Mouse (Mus musculus): ENCODE results near the gene Arid1b.
A peak's percentile ranks its signal among the peaks of the same experiment; 100 is the strongest.

Gene Arid1b

DNA sequence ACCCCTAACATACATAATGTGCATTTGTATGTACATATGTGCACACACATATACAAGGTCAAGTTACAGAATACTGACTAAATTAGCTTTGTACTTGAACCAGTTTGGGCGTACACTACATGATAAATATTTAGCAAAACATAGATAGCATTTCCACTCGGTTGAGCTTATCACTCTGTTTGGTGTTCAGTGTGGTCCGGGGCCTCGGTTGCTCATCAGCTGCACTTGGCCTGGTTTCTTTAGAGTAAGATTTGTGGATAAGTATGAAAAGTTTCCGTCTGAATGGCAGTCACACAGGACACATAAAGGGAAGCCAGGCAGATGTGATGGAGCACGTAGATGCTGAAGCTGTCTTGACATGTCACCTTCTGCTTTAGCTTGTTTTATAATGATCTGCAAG lies 202.4 kb downstream of the Arid1b start:
- no peak for DNase-seq

GRCm38 (mm10) chr17:5197083-5197482 lies 203.0 kb downstream of the Arid1b start:
- DNase-seq: peak; percentile 69

GRCm38 (mm10) chr17:5197765-5198164 lies 203.6 kb downstream of the Arid1b start:
- peak; percentile 62 for DNase-seq

- no peak for DNase-seq
Observed at GRCm38 (mm10) chr17:5198252-5198651, 204.1 kb downstream of the Arid1b start.

DNA sequence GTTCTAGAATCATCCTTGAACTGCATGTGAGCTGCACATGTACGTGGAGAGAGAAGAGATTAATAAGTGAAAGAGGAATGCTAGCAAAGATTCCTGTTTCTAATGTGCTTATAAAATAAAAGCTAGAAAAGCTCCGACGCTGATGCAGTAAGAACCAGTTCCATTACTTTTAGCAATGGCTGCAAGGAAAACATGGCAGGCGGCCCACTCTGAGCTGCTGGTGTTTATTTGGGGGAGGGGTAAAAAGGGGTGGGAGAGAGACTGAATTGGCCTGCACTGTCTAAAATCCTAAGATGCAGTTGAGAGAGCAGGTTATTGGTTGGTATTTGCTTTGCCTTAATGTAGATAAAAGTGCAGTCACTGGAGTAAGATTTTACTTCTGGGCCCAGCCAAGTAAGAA lies 204.7 kb downstream of the Arid1b start:
- DNase-seq: no peak

GRCm38 (mm10) chr17:5200638-5201037 lies 206.5 kb downstream of the Arid1b start:
- DNase-seq: peak; percentile 77

- peak; percentile 97 for DNase-seq
Observed at GRCm38 (mm10) chr17:5201859-5202598, 207.9 kb downstream of the Arid1b start.

DNA sequence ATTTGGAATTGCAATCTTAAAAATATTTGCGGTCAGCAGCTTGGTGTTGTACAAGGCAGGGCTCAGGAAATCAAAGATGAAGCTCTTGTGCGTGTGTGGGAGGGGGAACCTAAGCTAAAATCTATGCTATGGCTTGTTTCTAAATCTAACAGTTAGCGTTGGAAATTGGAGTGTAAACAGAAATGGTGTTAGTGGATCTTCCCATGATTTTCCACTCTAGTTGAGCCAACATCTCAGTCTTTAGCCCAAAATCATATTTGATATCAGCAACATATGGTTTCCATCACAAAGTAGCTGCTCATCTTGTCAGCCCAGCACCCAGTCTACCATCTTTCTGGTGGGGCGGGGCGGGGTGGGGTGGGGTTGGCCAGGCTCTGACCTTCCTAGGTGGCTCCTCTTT lies 208.6 kb downstream of the Arid1b start:
- DNase-seq: no peak

DNA sequence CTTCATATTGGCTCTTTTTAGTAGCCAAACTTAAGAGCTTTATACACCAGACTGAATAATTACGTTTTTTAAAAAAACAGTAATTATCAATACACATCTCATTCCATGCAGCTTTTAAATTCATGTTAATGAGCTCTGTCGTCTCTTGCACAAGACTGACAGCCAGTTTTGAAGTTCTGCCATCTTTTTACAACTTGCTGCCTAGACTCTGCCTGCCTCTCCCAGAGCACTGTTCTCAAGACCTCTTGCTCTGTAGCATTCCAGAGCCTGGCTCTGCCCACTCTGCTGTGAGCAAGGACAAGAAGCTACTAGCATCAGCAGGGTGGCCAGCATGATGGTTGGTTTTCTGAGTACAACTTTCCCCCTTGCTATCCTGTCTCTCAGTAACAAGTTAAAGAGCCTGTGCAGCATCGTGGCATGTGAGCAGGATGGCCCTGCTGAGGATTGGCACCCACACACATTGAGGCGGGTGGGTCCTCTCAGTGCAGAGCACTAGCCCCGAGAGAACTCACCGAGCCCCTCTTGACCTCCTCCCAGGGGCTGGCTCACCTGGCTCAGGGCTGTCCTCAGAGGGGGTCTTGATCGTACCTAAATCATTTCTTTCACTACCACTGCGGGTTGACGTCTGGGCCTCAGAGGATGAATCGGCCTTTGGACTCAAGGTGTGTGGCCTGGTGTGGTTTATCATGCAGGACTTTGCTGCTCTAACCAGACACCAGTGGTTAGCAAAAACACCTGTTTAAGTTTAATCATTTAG lies 209.4 kb downstream of the Arid1b start:
- DNase-seq: peak; percentile 90

DNA sequence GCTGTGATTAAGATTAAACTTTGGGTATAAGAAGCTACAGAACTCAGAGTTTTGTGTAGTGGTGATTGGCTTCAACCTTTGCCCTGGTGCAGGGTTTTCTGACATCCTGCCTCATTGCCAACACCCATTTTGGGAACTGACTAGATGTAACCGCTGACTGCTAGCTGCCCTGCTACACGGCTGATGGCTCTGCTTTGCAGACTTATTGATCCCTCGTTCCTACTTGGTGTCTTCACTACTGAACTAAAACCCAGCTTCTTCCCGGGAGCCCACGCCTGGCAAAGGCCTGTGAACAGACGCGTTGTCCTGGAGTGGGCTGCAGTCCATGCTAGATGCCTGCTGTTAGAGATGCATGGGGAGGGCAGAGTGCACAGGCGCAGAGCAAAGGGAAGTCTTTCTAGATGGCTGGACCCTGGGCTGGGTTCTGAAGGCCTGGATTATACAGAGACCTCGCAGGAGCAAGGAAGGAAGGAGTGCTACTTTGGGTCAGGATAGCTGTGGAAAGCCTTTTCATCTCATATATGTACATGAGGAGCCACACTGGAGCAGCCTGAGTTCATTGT lies 210.1 kb downstream of the Arid1b start:
- DNase-seq: peak; percentile 88

- DNase-seq: peak; percentile 89
Observed at GRCm38 (mm10) chr17:5205163-5205581, 211.0 kb downstream of the Arid1b start.

GRCm38 (mm10) chr17:5206731-5207130 lies 212.6 kb downstream of the Arid1b start:
- DNase-seq: peak; percentile 94

DNA sequence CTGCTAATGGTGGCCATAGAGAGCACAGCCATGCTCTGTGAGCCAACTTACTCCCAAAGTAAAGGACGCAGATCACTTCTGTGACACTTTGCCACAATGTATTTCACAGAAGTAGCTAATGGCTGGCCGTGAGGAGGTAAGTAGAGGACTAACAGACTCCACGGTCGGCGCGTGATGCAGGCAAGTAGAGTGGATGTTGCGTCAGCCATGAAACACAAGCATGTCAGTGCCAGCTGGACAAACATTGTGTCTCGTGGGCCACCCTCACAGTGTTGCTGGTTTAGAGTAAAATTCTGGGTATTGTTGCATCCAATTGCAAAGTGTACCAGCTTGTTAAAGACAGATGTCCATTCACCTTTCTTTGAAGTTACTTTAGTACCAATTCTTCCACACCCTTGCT lies 213.7 kb downstream of the Arid1b start:
- DNase-seq: peak; percentile 88

DNA sequence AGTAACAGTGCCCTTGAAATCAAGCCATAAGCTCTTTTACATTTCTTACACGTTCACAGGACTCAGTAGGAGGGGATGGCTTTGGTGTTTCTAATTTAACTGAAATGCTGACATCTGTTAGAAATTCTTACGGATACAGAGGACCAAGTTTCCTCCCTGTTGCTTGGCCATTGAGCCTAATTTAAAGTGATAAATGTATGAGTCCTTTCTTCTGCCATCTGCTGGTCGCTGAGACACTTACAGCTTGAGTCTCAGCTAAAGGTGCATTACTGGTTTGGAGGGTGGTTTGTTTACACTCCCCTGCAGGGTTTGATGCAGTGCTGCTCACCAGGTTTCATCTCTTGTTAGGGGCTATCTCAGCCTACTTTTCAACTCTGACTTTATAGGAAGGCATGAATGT lies 214.2 kb downstream of the Arid1b start:
- peak; percentile 81 for DNase-seq

DNA sequence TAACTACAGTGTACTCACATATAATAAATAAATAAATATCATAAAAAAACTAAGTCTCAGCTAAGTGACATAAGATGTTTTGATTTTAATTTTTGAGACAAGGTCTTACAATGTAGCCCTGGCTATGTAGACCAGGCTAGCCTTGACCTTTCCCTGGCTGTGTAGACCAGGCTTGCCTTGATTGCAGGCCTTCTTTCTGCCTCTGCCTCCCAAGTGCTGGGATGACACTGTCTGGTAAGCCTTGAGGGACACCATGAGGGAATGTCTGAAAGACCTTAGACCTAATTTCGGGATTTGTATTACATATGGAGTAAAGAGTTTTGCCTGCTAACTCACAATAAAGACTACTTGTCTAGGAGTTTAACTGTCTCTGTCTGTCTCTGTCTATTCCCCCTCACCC lies 214.9 kb downstream of the Arid1b start:
- DNase-seq: peak; percentile 80

- peak; percentile 95 for DNase-seq
Observed at GRCm38 (mm10) chr17:5210101-5210727, 216.1 kb downstream of the Arid1b start.

GRCm38 (mm10) chr17:5210891-5211290 lies 216.8 kb downstream of the Arid1b start:
- peak; percentile 87 for DNase-seq

DNA sequence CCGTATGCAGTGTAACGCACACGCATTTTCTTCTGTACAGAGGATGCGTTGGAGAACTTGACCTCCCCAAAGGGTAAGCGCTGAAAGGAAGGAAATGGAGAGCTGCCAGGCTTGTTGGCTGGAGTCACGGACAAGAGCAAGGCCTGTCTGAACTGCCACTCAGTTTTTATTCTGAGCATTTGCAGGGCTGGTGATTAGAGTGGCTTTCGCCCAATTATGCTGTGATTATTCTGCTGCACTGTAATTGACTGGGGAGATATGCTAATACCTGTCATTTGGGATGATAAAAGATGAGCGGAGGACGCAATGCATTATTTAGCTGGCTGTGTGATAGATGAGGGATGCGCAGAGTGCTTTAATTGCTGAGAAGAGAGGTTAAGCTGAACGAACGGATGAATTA lies 218.0 kb downstream of the Arid1b start:
- peak; percentile 95 for DNase-seq

- no peak for DNase-seq
Observed at GRCm38 (mm10) chr17:5213441-5213840, 219.3 kb downstream of the Arid1b start.

DNA sequence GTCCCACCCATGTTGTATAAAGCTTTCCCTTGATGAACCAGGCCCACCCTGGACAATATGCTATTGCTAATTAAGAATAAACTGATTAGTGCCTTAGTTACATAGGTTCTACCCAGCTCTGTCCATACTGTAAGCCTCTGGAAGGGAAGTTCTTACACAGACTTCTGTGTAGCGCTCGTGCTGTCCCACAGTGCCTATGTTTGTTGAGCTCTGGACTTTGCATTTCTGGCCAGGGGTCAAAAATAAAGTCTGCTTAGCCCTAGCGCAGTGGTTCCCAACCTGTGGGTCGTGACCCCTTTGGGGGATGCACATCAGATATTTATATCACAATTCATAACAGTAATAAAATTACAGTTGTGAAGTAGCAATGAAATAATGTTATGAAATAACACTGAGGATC lies 221.2 kb downstream of the Arid1b start:
- no peak for DNase-seq

DNA sequence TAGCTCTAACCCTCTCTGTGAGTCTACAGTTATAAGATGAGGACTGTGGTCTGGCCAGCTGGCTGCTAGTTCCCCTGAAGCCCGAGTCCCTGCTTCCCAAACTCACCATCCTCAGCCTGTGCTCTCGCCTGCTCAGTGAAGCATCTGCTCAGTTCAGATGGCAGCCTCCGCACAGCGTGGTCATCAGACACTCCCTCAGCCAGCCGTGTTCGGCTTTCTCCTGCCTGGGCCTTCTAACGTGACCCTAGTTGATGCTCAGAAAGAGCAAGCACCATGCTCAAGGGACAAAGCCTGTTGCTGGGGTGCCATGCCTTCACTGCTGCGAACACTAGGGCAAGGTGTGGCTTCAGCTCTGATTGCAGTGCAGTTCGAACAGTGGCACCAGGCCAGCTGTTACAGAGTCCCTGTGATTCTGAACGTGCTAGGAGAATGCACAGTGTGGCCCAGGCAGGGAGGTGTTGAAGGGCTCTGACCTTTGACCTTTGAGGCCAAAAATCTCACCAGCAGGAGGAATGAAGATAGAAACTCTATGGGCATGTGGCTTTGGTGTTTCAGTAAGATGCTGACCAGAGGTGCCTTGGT lies 222.9 kb downstream of the Arid1b start:
- DNase-seq: no peak

- peak; percentile 92 for DNase-seq
Observed at GRCm38 (mm10) chr17:5217852-5218845, 224.0 kb downstream of the Arid1b start.

Data from heart, adult 11 months (tissue).